Mouse (Mus musculus): Measurements from ENCODE around the gene Pde4d.

DNA sequence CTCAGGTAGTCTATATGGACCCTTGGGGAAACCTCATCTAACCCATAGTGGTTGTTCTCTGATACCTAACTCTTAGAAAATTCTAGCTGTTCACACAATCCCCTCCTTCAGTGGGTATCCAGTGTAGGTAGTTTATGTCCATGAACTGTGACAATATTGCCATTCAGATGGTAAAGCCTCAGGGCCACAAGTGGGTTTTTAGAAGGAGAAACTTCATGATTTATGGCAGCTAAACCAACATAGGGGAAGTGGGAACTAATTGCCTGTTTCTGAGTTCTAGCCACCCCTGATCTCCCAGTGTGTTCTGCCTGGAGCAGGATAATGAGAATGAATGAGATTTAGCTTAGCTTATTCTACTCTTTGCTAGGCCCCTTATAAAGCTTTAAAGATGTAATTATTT, 43.1 kb downstream of the Pde4d start:
- TF ChIP-seq CTCF (IDR thresholded peaks at IDR 0.05; ENCODE audit: low read depth) (no peak), EP300 (optimal IDR thresholded peaks at IDR 0.05) (no peak)

Data from stomach, postnatal 0 days (tissue).